Mouse (Mus musculus) kidney, adult 2 months (tissue): ENCODE data around the gene Zic4.

Experiments used
- CTCF ChIP-seq: fragments of 200-500 bp; conservative IDR thresholded peaks from 2 replicates; pipeline ENCODE4 v1.5.1; 2011; ENCODE audit warnings: low read depth, mild to moderate bottlenecking, control low read depth, low read length, moderate library complexity, mixed read lengths; ENCODE audit not compliant: insufficient read depth, insufficient read length
- POLR2A ChIP-seq: fragments of 200-500 bp; IDR thresholded peaks from one replicate; pipeline ENCODE4 v1.6.1; 2011; ENCODE audit warnings: low read depth, low read length, control low read depth

DNA sequence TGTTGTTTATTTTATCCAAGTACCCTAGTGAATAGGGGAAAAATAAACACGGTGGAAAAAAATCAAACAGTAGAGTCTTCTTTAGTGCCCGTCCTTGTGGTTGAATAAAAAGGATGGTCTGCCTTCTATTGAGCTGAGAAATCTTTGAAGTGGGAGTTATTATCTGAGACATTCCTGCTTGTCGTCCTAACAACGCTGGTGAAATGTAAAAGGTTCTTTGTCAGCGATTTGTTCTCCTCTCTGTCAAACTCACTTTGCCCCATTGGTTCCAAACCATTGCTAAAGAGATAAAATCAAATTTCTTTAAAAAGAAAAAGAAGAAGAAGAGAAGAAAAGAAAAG, 25.5 kb downstream of the Zic4 start:
- TF ChIP-seq CTCF (no peak), POLR2A (no peak)
